Mouse (Mus musculus): ENCODE data around the gene Klhdc3.

Klhdc3 gene

DNA sequence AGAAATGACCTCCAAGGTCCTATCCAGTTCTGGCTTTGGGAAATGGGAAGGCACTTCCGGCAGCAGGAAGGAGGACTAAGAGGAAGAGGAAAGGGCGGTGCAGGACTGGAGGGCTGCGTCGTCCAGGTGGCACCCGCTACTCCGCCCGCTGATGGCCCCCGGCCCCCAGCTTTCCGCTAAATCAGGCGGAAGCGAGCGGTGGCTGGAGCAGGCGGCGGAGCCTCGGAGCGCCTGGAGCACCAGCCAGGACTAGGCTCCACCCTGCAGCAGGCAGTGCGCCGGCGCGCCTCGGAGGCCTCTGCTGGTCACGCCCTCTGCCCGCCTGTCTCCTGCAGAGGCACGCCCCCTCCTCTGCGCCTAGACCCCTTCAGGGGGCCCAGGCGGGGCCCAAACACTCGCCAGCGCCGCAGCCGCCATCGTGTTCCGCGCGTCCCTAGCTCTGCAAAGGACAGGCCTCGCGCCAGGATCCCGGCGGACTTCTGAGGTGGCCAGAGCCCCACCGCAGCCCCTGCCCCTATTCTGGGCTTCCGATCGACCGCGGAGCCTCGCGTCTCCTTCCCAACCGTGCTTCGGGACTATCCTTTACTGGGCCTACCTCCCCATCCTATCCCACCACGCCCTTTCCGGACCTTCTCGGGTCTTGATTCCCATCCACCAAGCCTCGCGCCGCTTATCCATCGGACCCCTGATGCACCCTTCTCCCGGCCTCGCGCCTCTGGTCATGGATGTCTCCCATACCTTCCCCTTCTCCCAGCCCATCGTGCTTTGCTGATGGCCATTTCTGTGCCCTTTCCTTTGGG, 30.3 kb downstream of the Klhdc3 start, which contains the start of gene Cul7:
Gene Cul7 (plus strand): TSS at position 106 of the 800 bp plus-strand sequence.
- TF ChIP-seq GATA4 (IDR thresholded peaks at IDR 0.05; ENCODE audit: insufficient replicate concordance, low read length) = peak; percentile 46; the same call in 1 of the 2 replicates

- TF ChIP-seq GATA4 (IDR thresholded peaks at IDR 0.05; ENCODE audit: insufficient replicate concordance, low read length) = no peak
These were observed 30.9 kb downstream of the Klhdc3 start for GRCm38 (mm10) chr17:46649811-46650210.

- TF ChIP-seq GATA4 (IDR thresholded peaks at IDR 0.05; ENCODE audit: insufficient replicate concordance, low read length) = no peak
These were observed 32.3 kb downstream of the Klhdc3 start for GRCm38 (mm10) chr17:46648436-46648835.

GRCm38 (mm10) chr17:46647279-46647678, 33.4 kb downstream of the Klhdc3 start:
- TF ChIP-seq GATA4 (IDR thresholded peaks at IDR 0.05; ENCODE audit: insufficient replicate concordance, low read length) = no peak

DNA sequence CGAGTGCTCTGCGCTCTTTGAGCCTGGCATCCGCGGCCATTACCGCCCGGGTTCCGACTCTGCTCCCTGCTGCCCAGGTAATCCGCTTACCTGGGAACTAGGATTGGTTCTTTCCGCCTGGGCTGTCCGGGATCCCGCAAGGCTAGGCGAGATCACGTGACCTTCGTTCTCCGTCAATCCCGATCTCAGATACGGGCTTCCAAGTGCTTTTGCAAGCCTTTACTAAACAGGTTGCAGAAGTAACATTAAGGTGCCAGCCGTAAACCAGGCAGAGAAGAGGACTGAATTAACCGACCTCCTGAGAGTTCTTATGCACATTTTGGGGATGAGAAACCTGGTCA, 34.4 kb downstream of the Klhdc3 start:
- TF ChIP-seq GATA4 (IDR thresholded peaks at IDR 0.05; ENCODE audit: insufficient replicate concordance, low read length) = no peak

DNA sequence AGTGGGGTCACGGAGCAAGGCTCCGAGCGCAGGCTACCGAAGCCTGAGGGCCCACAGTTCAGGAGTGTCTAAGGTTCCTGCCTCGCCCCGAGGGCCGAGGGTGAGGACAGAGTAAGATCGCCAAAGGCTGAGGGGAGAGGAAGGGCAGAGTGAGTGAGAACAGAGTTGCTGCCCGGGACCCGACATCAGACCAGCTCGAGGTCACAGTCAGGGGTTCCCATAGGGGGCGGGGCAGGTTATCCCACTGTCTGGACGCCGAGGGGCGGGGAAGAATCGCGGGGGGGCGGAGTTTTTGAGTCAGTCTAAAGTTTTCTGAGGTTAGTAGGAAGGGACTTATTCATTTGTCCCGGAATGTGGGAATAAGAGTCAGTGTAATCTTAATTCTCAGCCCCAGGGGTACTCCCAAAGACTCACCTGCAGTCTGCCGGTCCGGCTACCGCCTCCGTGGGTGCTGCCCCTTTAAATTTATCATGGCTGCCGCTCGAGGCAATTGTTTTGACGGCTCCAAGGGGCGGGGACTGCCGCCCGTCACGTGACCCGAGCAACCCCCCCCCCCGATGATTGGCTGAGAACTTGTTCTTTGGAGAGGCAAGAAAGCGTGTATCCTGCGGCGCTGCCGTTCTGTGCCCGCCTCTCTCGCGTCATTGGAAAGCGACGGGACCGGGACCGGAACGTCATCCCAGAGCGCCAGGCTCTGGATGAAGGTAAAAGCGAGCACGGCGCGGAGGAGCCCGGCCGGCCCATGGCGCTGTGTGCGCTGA, 35.0 kb downstream of the Klhdc3 start, which contains the start of the genes Klc4 and Mrpl2:
Gene Klc4 (minus strand): TSS at position 462 of the 761 bp plus-strand sequence.
Gene Mrpl2 (plus strand): TSS at position 669 of the 761 bp plus-strand sequence.
- TF ChIP-seq GATA4 (IDR thresholded peaks at IDR 0.05; ENCODE audit: insufficient replicate concordance, low read length) = no peak

DNA sequence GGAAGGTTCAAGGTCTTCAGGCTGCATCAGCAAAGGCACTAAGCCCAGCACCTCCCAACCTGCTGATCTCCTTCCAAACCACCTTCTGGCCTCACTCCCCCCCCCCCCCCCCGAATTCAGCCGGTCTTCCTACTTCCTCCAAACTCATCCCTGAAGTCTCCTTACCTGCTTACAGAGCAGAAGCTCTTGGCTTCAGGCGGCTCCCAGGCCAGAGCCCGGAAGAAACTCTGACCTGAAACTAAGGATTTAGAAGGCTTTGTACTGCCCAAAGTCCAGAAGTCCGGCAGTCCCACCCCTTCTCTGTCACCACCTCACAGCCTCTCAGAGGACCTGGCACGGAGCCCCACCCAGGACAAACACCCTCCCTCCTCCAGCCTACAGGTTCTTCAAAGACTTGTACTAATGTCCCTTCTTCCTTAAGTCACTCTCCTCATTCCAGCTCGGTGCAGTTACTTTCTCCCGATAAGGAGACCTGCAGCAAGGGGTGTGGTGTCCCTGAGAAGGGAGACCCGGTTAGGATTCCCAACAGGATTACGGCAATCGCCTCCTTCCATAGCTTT, 35.7 kb downstream of the Klhdc3 start:
- TF ChIP-seq GATA4 (IDR thresholded peaks at IDR 0.05; ENCODE audit: insufficient replicate concordance, low read length) = no peak

DNA sequence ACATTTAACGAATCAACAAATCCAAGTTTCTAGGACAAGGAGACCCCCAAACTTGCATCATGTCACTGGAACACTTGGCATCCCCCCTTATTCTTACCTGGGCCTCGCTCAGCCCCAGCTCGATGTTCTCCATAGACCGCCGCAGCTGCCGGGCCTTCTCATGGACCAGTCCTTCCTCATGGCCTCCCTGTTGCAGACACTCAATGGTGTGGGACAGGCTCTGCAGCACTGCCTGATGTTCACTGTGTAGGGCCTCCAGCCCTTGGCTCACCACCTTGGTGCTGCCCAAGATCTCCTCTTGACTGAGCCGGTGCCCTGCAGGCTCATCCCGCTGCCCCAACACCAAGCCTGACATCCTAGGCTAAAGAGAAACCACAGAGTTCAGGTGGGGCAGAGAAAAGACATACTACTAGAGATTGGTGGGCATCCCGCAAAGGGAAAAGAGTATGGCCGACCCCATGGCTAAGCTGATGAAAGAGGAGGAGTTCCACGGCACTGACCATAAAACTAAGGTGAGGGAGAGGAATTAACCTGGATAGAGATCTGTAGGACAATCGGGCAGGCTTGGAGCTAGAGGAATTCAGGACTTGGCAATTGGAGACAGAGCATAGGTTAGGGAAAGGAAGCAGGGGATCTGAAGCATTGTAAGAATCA, 36.4 kb downstream of the Klhdc3 start:
- TF ChIP-seq GATA4 (IDR thresholded peaks at IDR 0.05; ENCODE audit: insufficient replicate concordance, low read length) = no peak

DNA sequence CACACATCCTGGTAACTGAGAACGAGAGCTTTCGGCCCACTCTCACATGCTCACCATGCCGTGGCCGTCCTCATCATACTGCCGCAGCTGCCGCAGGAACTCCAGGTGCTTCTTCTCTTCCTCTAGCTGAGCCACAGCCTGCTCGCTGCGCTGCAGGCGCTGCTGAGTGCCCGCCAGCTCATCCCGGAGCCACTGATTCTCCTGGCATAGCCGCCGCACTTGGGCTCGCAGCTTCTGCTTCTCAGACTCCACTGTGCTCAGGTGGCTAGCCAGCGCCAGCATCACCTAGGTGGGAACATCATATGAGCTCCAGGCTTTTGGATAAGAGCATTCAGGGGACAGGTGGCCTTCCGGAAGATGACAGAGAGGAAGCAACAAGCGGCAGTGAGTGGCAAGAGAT, 38.7 kb downstream of the Klhdc3 start:
- no peak for TF ChIP-seq GATA4 (IDR thresholded peaks at IDR 0.05; ENCODE audit: insufficient replicate concordance, low read length)

DNA sequence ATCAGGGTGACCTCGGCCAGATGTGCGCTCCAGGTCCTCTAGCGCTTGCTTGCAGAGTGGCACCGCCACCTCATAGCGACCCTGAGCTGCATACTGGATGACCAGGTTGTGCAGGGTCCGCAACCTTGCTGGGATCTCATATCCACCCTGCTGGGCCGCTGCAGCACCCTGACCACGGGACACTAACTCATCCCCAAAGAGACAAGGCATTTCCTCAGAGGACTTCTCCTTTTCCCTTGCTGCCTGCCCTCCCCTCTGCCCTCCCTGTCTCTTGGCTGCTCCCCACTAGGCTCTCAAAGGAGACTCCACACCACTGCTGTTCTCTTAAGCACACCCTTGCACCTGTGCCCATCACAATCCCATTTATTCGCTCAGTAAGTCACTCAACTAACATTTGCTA, 40.8 kb downstream of the Klhdc3 start:
- TF ChIP-seq GATA4 (IDR thresholded peaks at IDR 0.05; ENCODE audit: insufficient replicate concordance, low read length) = no peak

DNA sequence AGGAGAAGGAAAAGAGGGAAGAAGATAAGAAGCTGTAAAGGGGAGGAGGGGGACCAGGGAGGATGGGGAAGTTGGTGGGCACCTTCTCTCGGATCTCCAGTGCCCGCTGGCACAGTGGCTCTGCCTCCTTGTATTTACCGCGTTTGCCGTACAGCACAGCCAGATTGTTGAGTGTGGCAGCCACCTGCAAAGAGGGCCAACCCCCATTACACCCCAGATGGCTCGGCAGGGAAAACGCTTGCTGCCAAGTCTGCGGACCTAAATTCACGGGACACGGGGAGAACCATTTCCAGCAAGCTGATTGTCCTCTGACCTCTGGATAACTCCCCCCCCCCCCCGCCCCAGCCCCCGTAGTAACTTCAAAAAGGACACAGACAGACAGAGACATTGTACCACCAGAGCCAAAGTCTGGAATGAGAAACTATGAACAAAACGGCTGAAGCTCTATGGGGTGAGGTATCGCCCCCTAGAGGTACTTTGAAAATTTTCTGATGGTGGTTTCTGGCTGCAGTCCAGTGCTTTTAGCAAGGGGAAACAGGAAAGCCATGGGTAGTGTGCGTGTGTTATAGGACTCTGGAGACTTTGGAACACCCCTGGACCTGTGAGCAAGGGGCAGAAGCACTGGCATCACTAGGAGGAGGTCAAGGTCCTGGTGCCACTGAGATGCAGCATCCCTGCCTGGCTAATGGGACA, 43.7 kb downstream of the Klhdc3 start:
- no peak for TF ChIP-seq GATA4 (IDR thresholded peaks at IDR 0.05; ENCODE audit: insufficient replicate concordance, low read length)

GRCm38 (mm10) chr17:46629685-46630441, 50.9 kb downstream of the Klhdc3 start:
- TF ChIP-seq GATA4 (IDR thresholded peaks at IDR 0.05; ENCODE audit: insufficient replicate concordance, low read length) = no peak

DNA sequence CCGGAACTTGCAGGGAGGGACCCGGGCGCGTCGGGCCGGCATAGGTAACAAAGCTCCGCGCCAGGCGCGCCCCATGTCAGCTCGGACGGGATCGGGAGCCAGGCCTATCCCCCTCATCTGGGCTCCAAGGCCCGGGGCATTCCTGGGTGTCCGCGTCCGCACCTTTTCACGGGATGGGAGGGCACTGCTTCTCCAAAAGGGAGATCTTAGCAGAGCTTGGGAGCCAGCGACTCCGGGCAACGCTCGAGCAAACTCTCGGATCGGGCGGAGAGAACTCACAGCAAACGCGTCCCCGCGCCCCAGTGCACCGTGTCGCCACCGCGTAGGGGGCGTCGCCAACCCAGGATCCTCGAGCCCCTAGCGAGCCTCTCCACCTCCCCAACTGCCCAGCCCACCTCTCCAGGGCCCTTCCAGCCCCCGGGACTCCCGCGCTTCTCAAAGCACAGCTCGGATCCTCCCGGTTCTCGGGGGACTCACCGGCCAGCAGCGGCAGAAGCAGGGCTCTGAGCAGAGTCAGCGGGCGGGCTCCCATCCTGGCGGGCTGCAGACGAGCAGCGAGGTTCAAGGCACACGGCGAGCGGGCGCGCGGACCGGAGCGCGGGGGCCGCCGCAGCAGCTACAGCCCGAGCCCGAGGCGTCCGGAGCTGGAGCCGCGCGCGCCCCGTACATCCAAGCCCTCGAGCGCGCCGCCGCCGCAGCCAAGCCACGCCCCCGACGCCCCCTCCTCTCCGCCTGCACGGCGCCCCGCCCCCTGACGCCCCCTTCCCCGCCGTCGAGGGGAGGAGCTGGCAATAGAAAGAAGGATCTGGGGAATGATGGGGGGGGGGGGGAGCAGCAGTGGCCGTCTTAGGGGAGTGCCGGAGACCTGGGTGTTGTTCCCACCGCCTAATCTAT, 51.7 kb downstream of the Klhdc3 start, which contains the start of gene Ptk7:
Gene Ptk7 (minus strand): TSS at position 714 of the 894 bp plus-strand sequence.
- TF ChIP-seq GATA4 (IDR thresholded peaks at IDR 0.05; ENCODE audit: insufficient replicate concordance, low read length) = no peak
